Mouse (Mus musculus) CD4-positive helper T cell, adult 2 months (primary cell): ENCODE measurements at regions not wholly inside any gene's neighbourhood (a gene's known extent, or its start where the extent isn't known, plus 50 kb on each side); places are given as distances from the start of the nearest gene placed in this dataset.

Source experiments
- DNase-seq: peaks from one replicate; pipeline ENCODE4 v3.0.0-alpha.2; 2012; ENCODE audit warnings: low read depth, missing footprints, low spot score

- DNase-seq = no peak
Measured at GRCm38 (mm10) chr1:48866926-48867325, 1974.3 kb upstream of the Slc39a10 start.

GRCm38 (mm10) chr1:48881373-48881772 is 1988.7 kb upstream of the Slc39a10 start:
- peak; percentile 30 for DNase-seq

- no peak for DNase-seq
Measured at GRCm38 (mm10) chr1:48893571-48893970, 2000.9 kb upstream of the Slc39a10 start.

GRCm38 (mm10) chr1:48916419-48916818 is 1984.0 kb upstream of the Tmeff2 start:
- no peak for DNase-seq

GRCm38 (mm10) chr1:48943126-48943525 is 1957.3 kb upstream of the Tmeff2 start:
- DNase-seq = no peak

- DNase-seq = no peak
Measured at GRCm38 (mm10) chr1:48943826-48944225, 1956.6 kb upstream of the Tmeff2 start.
